Mouse (Mus musculus) layer of hippocampus, postnatal 36 days (tissue): ENCODE results near the gene Acox1. TPM values are rescaled to one million over a fixed set of nuclear protein-coding genes. Genes with fewer than 3 reads are reported as not detected.

Experiments used
- DNase-seq, 2 experiments: peaks; one replicate each; pipeline ENCODE4 v3.0.0; 2022
- total RNA-seq, 2 experiments: library from RNA; stranded (reverse); gene quantifications; 2 replicates each; pipeline ENCODE4 v1.2.3; 2021

Gene Acox1
- total RNA-seq, 2 experiments from 2014 or later, result 119 to 126 TPM

DNA sequence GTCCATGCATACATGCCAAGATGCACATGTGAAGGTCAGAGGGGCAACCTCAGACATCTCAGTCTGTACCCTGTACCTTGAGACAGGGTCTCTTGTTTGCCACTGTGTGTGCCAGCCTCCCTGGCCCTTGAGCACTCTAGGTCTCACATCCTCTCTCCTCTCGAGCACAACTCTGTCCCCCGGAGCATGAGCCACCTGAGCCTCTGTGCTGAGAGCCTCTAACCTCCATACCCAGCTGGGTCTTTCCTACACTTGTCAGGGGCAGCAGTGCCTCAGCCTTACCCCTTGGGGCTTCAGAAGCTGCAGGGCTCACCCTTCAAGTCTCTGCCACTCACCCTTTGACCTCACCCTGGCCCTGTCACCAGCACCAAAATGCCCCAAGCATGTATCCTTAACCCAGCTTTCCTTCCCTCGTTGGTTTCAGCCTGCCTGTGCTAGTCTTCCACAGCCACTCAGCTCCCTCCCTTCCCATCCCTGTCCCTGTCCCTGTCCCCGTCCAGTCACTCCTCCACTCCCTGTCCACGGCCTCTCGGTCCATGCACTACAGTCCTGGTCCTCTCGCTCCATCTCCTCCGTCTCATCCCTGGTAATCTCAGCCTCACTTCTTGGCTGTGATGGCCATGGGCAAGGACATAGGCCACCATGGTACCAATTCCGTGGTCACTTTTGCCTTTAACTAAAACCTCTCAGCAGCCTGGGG is 69.6 kb downstream of the Acox1 start:
- no peak for DNase-seq

DNA sequence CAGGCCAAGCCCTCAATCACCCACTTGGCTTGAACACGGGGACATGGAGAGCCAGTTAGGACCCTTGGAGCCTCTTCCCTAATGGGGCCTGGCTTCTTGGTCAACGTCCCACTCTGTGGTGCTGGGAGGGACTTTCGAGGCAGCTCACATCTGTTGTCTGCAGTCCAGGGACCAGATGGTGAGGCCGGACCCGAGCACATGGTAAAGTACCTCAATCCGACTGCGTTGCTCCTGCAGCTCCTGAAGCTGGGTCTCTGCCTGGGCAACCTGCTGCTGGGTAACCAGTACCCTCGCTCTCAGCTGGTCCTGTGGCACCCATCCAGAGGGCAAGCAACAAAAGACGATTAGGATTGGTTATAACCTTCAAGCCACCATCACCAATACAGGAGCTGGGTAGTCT is 70.9 kb downstream of the Acox1 start:
- DNase-seq, result no peak

DNA sequence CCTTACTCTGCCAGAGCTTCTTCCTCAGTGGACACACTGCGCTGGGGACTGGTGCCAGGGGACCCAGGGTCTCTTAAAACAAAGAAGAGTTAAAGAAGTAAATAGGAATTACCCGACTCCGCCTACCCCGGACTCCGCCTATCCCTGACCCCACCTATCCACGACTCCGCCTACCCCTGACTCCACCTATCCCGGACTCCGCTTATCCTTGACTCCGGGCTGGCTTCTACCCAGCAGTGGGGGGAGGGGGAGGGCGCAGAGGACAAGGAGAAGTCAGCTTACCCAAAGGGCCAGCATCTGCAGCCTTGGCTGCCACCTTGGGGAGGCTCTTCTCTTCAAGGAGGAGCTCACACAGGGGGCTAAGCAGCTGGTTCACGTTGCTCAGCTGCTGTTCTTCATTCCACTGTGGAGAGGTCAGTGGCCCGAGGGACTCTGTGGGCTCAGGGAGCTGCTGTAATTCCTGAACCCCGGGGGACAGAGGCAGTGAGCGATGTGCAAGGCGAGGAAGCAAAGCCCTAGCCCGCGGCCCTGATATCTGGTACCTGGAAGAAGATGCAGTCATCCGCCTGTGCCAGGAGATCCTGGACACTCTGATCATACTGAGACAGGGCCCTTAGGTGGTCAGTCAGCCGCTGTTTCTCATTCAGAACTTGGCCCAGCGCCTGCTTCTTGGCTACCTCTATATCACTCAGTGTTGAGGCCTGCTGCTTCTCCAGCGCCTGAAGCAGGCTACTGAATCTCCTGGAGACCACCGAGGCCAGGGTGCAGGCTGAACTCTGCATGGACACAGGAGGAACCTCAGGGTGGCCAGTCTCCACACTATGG is 71.5 kb downstream of the Acox1 start, which contains the start of gene Trim47:
TSS of gene Trim47 (minus strand) at position 55 of the 825 bp plus-strand sequence.
- DNase-seq, result no peak

DNA sequence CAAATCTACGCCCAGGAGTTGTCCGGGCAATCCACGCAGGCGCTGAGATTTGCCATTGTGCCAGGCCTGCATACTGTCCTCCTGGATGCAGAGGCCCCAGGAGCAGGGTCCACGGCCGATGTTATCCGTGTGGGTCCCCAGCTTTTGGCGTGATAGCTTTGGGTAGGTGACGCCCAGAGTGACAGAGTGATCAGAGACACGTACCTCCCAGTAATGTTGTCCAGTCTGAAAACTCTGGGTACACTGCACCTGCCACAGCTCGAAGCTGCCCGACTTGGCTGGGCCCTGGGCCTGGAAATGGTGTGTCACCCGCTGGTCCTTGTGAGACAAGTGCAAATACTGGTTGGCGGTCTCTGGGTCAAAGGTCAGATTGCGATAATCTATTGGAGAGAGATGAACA is 72.6 kb downstream of the Acox1 start:
- DNase-seq, result no peak

Other genes with a start within 250 kb of the Acox1 start
- 1 to 10 TPM; 8.2 to 9.7 TPM for gene Itgb4, start 224.3 kb downstream of the Acox1 start, total RNA-seq
- gene Galk1, start 186.3 kb downstream of the Acox1 start, total RNA-seq, result 10 to 100 TPM; 13.4 to 14.2 TPM
- 100 to 1,000 TPM; 263 to 275 TPM for gene H3f3b, start 171.1 kb downstream of the Acox1 start, total RNA-seq
- 10 to 100 TPM; 19.4 to 21.9 TPM for gene Unk, start 168.7 kb downstream of the Acox1 start, total RNA-seq
- gene Unc13d, start 121.1 kb downstream of the Acox1 start, total RNA-seq, result 1 to 10 TPM; 1.9 to 2.4 TPM
- 100 to 1,000 TPM; 402 to 404 TPM for gene Wbp2, start 112.0 kb downstream of the Acox1 start, total RNA-seq
- gene Trim47, start 71.8 kb downstream of the Acox1 start, total RNA-seq, result 1 to 10 TPM; 4.4 to 4.6 TPM
- gene Trim65, start 67.9 kb downstream of the Acox1 start, total RNA-seq, result 1 to 10 TPM; 7.1 to 8.0 TPM
- 10 to 100 TPM; 55.1 to 58.2 TPM for gene Mrpl38, start 60.2 kb downstream of the Acox1 start, total RNA-seq
- gene Fbf1, start 30.9 kb downstream of the Acox1 start, total RNA-seq, result 10 to 100 TPM; 80.9 to 95.6 TPM
- gene Ten1, start 190 bp downstream of the Acox1 start, total RNA-seq, result 10 to 100 TPM; 36.1 to 45.4 TPM
- under 1 TPM; 0.25 to 0.85 TPM for gene Evpl, start 39.0 kb upstream of the Acox1 start, total RNA-seq
- 10 to 100 TPM; 60.7 to 66.0 TPM for gene Srp68, start 75.2 kb upstream of the Acox1 start, total RNA-seq
- not detected for gene Galr2, start 81.9 kb upstream of the Acox1 start, total RNA-seq
- gene Exoc7, start 108.2 kb upstream of the Acox1 start, total RNA-seq, result 10 to 100 TPM; 77.1 to 80.9 TPM
- 1 to 10 TPM; 4.3 to 5.8 TPM for gene Foxj1, start 136.4 kb upstream of the Acox1 start, total RNA-seq
- gene Rnf157, start 214.0 kb upstream of the Acox1 start, total RNA-seq, result 100 to 1,000 TPM; 212 to 247 TPM
- 10 to 100 TPM; 37.4 to 38.0 TPM for gene Ubald2, start 235.0 kb upstream of the Acox1 start, total RNA-seq